Mouse (Mus musculus): ENCODE measurements around the gene Vil1.

- TF ChIP-seq POLR2A (IDR thresholded peaks at IDR 0.05; ENCODE audit: low read depth, low read length) (no peak), CTCF (IDR thresholded peaks at IDR 0.05; ENCODE audit: extremely low read depth, insufficient read depth, insufficient read length, insufficient replicate concordance) (no peak)
Observed at GRCm38 (mm10) chr1:74385064-74385463, 24.1 kb upstream of the Vil1 start.
